Mouse (Mus musculus) urinary bladder, adult 18-20 months (tissue): Measurements from ENCODE around the gene Tril.
A peak's percentile ranks its signal among the peaks of the same experiment; 100 is the strongest.

Experiments used
- DNase-seq, 2 experiments: peaks; one replicate each; pipeline ENCODE4 v3.0.0; 2022; ENCODE audit warnings: low spot score in 2 of 2, mixed read lengths in 2 of 2

The Tril gene

DNA sequence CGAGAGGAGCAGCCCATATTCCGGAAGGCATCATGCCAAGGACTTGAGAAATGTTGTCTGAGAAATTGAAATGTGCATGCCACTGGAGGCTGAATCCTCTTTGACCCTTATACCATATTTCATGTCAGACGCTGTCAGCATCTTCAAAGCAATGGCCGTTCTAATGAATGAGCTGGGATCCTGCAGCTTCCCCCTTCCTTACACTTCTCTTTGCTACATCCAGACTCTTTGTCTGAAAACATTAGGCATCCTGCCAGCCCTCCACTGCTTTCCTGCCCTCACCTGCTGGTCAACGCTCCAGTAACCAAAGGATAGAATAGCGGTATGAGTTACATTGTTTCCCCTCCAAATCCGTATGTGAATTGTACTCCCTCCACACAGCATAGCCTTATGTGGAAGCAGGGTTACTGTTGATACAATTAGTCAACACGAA lies 14.0 kb downstream of the Tril start:
- no peak for DNase-seq

DNA sequence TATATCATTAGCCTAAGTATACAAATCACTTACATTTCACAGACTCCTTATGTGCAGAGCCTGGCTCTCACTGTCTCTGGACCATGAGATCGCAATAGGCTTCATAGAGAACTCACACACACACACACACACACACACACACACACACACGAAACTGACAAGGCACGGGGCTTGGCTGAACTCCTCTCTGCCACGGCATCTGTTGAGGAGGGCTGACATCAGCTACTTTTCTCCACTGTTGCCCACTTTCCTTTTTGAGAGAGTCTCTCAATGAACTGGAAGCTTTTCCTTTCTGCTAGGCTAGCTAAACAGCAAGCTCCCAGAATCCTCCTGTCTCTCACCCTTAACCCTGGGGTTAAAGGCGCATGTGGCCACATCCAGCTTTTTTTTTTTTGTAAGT lies 14.6 kb downstream of the Tril start:
- no peak for DNase-seq

DNA sequence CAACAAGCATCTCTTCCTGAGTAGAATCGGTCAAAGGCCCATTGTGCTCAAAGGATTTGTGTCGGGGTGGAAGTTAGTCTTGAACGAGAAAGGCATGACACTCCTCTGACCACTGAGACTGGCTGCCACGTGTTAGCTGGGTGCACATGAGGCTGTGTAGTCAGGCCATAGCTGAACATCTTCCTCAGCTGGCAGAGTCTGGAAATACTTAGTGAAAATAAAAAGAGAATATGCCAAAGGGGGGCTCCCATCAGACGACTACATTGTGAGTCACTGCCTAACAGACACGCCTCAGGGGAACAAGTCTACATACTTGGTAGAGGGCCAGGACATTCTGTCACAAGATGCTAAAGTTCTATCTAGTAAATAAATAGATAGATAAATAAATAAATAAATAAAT lies 16.5 kb downstream of the Tril start:
- no peak for DNase-seq

DNA sequence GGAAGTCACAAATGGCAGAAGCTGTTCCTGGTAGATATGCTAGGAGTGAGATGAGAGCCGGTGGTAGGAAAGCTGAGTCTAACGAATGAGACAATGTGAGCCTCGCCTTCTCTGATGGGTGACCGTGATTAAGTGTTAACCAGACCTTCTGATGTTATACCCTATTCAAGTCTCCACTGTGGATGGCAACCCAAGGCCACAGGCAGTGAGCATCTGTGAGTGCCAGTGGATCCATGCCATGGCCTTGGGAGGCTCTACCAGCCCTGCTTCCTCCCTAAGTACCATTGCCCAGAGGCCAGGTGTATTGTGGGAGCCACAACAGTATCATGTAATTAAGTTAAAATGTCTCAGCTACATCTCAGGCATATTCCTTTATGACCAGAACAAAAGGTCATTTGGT lies 17.1 kb downstream of the Tril start:
- no peak for DNase-seq

DNA sequence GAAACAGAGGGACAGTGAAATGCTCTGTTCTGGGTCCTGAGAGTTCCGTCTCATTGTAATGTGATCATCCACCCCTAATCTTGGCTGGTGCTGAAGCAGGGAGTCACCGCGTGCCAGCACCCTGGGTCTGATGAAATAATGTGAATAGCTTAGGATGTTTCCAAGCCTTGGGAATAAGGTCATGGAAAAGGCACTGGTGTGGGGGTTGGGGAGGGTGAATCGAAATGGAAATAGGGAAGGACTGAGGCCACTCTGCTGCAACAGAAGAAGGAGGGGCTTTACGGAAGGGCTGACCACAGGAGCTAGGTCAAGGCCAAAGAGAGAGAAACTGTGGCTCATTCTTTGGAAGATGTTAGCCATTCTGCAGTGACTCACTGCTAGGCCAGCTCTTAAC lies 18.7 kb downstream of the Tril start:
- peak in 1 of 2 experiments; percentile 49 for DNase-seq

DNA sequence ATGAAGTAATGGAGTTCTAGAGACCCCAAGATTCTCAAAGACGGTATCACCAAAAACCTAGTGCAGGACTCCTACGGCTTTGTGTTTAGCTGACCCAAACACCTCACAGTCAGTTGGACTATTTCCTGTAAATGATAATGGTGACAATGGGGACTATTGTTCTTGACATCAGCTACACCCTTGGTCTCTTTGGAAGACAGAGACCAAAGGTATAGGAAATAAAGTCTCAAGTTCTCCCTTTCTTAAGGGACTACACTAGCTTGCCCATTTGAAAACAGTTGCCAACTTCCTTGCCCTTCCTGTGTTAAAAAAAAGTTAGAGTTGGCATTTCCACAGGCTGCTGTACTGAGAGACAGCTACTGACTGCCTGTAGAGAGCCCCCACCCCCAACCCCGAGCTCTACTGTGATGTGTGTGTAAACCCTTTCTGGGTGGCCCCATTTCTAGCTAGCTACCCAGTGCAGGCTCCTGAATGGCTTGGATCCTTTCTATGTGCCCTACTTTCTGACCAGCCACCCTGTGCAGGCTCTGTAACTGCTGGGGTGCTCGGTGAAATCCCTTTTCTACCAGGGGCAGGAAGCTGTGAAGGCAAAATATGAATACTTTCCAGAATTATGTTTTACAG lies 19.2 kb downstream of the Tril start:
- no peak for DNase-seq

DNA sequence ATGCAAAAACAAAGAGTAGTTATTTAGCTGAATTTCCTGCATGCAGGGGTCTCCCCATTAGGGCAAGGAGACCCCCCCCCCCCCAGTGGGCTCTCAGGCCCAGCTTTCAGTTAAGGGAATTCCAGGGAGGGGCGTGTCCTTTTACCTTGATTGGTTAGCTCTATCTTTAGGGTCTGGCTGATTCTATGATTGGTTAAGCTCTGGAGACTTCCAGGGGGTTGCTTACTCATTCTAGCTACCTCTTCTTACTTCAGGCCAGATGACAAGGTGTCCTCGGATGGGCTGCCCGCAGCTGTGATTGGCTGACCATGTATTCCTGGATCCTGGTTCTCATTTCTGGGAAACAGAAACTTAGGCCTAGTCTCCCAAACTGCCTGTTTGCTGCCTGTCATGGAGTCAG lies 21.8 kb downstream of the Tril start:
- DNase-seq: no peak

DNA sequence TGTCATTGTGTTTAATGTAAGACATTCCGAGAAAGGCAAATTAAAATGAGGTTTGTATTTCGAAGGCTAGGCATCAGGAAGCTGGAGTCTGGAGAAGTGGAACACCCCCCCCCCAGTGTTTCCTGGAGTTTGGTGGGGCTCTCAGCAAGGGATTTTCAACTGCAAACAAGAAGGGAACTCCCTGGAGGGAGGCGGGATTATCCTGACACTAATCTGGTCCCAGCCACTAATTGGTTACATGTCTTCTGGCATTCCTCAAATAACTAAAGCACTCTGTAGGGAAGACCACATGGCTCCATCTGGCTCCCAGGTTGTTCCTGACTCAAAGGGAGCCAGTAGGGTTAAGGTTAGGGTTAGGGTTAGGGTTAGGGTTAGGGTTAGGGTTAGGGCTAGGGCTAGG lies 23.8 kb downstream of the Tril start:
- DNase-seq: no peak

DNA sequence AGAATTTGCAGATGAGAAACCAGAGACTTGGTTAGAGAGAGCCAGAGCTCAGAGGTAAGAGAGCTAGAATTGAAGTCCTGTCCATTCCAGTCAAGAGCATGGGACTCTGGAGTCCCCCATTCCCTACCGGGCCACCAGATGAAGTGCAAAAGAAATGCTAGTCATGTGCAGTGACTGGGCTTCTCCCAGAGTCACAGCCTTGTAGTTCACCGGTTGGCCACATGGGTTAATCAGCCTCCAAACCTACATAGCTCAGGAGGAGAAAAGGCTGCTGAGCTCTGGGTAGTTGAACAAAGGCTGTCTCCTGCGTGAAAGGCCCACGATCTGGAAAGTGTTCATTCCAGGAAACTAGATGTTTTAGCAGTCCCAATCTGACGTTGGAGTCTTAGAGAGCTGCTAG lies 24.8 kb downstream of the Tril start:
- no peak for DNase-seq

DNA sequence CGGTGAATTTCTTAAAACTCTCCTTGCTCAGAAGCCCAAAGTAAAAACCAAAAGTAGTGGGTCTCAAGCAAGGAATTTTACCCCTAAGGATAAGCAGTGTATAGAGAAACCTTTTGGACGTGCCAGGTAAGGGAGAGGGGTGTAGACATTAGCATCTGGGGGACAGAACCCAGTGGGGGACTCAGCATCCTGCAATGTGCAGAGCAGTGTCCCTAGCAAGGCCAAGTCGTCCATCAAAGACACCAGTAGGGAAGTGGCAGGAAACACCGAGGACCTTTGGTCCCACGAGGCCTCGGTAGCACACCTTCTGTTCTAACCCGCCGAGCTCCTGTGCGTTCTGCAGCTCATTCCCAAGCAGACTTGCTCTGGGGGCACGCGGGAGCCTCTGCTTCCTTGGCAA lies 25.6 kb downstream of the Tril start:
- DNase-seq: no peak

DNA sequence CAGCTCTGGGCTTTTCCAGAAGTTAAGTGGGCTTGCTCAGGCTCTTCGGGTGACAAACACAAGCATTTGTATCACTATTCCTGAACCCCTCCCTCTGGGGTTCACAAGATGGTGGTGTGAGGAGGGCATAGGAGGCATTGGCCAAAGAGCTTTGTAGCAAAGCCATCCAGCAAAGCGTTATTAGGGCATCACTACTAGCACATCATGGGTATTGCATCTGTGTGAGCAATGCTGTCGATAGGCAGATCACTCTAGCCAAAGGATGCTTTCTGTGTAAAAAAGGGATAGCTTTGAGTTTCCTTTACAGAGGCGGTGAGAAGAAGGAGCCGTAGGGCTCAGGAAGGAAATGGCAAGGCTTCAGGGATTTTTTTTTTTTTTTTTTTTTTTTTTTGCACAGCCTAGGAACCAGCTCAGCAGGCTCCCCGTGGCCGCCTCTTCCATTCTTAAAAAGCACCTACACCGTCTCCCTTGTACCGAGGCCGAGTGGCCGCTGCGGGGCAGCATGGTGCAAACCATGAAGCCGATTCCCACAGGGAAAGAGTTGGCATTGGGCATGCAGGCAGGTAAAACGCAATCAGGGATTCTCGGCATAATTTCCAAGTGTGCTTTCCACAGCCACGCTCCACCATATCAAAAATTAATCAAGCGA lies 26.2 kb downstream of the Tril start:
- DNase-seq: peak; percentile 69 to 80

DNA sequence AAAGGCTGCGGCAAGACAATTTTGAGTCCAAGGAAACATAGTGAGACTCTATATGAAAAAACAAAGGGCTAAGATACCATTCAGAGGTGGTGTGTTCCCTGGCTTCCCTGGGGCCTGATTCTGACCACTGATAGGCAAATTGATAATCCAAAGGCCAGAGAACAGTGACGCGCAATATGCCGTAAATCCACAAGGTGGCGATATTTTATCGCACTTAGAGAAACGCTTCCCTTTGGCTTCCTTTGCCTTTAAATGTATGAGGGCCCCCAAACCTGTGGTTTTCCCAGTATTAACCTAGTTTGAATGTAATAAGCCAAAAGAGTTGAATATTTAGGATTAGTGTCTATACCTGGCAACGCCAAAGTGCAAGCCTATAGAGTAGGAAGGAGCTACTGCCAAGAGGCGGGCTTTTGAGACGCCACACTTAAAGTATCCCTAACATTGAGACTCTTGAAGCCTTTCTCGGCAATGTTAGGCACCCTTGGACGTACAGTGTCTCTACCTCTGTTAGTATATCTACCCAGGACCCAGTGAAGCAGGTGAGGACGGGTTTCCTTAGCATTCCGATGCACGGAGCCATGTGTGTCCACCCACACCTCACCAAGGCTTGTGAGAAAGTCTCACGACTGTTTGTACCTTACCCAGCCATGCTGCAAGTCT lies 37.6 kb downstream of the Tril start:
- DNase-seq: no peak

DNA sequence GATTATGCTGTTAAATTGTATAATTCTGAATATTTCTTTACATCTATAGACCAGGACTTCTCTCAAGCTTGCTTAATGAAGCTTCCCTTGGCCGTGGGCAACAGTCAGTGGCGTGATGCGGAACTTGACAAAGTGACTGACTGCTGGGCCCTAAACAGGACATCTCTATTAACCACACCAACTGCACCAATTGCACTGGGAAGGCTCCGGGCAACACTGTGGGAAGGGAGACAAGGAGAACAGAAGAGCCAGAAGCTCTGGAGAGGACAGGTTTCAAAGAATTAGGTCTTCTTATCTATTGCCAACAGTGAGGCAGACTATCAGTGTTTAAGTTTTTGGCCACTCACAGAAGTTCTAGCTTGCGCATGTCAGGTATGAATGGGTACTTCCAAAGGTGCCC lies 38.4 kb downstream of the Tril start:
- DNase-seq: no peak

DNA sequence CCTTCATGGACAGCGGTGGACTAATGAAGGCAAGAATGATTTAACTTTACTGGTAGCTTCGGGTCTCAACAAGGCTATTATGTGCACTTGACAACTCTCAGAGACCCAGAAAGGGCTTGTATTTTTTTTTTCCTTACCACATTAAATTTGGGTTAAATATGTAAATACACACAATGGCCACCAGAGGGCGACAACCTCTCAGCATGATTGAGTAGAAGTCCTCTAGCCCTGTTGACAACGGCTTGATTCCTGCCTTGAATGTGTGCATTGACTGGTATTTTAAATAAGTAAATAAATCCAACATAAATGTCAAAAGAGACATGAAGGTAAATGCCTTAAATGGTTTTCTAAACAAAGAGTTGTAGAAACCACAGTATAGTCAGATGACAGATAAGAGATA lies 39.5 kb downstream of the Tril start:
- DNase-seq: no peak

DNA sequence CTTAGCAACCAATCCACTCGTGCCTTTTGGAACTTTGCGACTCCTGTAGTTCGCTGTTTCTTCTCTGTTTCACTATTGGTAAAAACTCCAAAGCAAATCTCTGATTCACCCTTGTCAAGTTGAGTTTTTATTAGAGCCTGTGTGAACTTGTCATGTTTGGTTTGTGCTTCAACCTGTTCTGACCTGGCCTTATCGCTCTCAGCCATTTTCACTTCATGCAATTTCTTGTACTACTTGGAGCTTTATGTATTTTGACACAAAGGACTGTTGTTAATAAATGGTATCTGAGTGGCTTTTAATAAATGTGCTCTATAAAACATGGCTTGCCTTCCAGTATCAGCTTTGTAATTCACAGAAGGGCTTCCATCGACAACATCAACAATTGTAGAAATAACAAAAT lies 40.6 kb downstream of the Tril start:
- DNase-seq: no peak

DNA sequence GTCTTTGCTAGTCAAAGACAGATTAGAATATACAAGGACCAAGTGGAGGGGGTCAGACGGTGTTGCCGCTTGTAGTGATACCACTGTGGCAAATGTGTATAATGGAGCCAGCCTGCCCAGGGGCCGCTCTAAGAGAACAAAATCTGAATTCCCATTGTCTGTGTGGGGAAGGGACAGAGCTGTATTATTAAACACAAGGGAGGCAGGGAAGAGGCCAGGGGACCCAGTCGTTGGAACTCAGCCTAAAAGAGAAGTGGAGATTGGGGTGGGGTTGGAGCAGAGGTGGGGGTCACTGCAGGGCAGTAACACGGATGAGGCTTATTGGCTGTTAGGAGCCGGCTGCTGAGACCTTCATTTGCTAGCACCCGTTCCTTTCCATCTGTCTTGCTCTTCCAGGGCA lies 41.1 kb downstream of the Tril start:
- DNase-seq: no peak

DNA sequence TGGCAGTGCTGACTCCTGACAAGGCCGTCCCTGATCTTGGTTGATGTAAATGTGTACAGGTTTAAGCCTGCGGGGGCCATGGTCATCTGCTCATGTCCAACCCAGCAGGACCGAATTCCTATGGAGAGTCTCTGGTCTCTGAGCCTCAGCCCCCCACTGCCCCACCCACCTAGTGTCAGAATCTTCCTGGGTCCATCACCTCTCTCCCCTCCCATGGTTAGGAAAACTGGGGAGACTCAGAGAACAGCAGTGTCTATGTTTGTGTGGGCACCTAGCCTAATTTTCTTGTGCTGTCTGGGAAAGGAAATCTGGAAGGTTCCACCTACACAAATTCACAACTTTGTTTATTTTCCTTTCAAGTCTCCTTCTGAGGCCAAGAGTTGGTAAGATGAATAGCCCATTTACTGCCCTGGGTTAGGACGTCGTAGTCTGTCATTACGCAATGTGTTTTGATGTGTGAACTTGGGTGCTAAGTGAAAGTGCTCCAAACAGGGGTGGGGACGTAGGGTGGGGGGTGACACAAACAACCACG lies 42.1 kb downstream of the Tril start:
- no peak for DNase-seq

DNA sequence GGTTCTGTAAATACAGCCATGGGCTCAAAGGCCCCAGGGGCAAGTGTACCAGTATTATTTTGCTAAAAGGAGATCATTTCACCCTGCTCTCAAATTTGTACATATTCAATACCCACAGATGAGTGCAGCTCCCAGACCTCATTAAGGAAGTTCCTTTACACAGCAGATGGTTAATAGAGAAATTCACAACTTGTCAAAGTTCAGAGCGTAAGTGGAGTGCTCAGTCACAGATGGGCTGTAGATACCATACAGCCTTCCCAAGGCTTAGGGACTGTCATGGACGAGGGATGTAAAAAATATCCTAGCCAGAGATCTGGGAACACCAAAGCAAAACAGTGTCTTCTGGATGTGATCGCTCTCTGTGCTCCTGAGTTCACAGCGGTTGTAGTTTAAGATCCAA lies 52.4 kb downstream of the Tril start:
- no peak for DNase-seq

DNA sequence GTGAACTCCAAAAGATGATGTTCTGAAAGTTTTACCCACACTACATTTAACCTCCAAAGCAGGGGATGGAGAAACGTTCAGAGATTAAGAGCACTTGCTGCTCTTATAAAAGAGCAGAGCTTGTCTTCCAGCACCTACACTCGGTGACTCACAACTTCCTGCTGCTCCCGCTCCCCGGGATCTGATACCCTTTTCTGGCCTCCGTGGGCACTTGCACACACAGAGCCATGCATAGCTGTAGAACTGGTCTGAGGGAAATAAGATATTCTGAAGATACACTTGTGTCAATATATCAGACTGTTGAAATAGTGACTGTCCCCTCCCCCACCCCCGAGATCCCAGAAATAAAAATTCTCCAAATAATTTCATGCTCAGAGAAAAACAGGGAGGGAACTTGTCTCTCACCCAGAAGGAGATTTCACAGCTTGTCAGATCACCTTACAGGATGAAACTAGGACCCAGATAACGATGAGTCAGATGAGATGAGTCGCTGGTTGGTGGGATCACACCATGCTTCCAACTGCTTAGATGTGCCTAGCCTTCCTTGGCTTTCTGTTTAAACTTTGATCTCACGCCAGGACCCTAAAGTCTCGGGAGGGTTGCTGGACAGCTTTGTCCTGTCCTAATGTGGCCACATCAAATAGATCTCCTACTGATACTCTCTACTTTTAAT lies 54.3 kb downstream of the Tril start:
- peak in 1 of 2 experiments; percentile 66 for DNase-seq

DNA sequence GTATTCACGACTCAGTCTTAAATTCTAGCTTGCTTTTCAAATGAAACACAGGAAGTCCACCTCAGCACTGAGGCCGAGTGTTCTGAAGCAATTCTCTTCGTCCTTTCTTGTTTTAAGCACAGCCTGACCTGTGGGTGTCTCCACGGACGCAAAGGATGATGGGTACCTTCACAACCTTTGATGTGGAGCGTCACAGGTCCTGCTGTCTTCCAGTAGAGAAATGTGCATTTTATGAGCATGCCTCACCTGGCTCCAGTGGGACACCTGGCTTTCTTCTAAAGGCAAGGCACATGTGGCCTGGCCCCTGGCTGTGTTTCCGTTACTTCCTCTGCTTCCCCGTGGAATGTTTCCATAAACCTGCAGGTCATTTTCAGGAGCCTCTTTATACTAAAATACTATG lies 54.9 kb downstream of the Tril start:
- DNase-seq: no peak
